Mouse (Mus musculus) mesoderm, embryonic 11.5 days (tissue): ENCODE results near the gene Olfr944.

Experiments used
- DNase-seq: peaks from one replicate; pipeline ENCODE4 v3.0.0-alpha.2; 2012; ENCODE audit warnings: low read depth, low spot score

Olfr944 gene

GRCm38 (mm10) chr9:39201620-39202019 is at the start of gene Olfr944:
Gene Olfr944, plus strand, starts transcription at chr9:39201920.
- no peak for DNase-seq

- DNase-seq: no peak
These were observed 49.3 kb upstream of the Olfr944 start for GRCm38 (mm10) chr9:39152401-39152800.

GRCm38 (mm10) chr9:39166004-39166403 is 35.7 kb upstream of the Olfr944 start, which contains the start of gene Olfr943:
Gene Olfr943, plus strand, starts transcription at chr9:39166304.
- DNase-seq: no peak

GRCm38 (mm10) chr9:39249894-39250293 is 48.2 kb downstream of the Olfr944 start, which contains the start of gene Olfr1537:
Gene Olfr1537, minus strand, starts transcription at chr9:39249994.
- DNase-seq: no peak
